Mouse (Mus musculus): ENCODE data around the gene Vwa3a.

The Vwa3a gene

DNA sequence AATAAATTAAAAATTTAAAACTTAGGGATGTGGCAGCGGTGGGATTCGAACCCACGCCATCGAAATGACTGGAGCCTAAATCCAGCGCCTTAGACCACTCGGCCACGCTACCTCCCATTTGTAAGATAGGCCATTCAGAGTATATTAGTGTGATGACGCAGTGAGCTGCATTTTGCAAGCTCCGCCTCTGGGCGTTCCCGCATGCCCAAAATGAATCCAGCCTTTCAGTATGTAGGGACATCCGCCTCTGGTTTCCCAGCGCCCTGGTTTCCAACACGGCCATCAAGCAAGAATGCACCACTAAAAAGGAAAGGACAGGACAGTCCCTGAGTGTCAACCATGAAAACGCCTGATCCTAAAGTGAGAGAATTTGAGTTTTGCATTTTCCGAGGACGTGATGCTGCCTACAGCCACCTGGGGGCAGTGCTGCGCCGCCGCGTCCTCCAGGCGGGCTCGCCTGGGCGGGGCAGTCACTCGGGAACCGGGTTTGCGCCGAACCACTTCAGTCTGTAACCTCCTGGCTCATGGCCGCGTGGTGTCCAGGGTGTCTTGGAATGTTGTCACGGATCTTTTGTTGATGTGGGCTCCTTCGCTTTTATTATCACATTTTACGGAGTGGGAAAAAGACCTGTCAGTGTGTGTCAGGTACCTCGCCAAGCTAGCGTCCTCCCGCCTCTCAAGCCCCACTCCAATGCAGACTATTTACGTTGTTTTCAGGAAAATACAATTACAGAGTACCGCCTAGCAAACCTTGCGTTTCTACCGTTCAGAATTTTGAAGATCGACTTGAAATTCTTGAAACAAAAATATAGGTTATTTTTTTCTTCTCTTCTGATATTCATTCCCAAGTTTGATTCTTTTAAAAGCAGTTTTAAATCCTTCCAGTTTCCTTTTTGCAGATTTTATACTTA lies 96.6 kb downstream of the Vwa3a start:
- peak; percentile 91 to 98 for DNase-seq (ENCODE audit: low spot score in 2 of 2)

- DNase-seq (ENCODE audit: low spot score in 2 of 2), result no peak
Measured at GRCm38 (mm10) chr7:120836361-120836760, 97.2 kb downstream of the Vwa3a start.

GRCm38 (mm10) chr7:120838436-120839160 lies 99.5 kb downstream of the Vwa3a start:
- no peak for DNase-seq (ENCODE audit: low spot score in 2 of 2)

GRCm38 (mm10) chr7:120839786-120840185 lies 100.7 kb downstream of the Vwa3a start:
- no peak for DNase-seq (ENCODE audit: low spot score in 2 of 2)

DNA sequence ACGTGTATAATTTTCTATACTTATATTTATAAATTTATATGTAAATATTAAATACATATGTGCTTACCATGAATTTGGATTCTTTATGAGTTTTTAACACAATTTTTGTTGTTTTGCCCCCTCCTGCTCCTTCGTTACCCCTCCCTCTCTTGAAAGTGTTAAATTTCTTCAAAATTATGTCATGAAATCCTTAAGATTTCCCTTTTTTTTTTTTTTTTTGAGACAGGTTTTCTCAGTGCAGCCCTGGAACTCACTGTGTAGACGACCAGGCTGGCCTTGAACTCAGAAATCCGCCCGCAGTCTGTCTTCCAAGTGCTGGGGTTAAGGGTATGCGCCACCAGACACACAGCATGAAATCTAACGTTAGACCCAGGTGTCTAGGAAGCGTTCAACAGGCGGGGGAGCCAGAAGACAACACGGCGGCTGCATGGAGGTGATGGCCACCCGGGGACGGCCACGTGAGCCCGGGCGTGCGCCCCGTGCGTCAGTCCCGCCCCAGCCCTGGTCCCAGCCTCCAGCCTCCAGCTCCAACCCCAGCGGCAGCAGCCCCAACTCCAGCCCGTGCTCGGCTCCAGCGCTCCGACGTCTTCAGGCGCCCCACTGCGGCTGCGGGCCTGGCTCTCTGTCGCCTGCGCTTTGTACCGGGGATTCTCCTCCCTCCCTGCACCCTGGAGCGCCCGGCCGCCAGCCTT lies 103.4 kb downstream of the Vwa3a start, which contains the start of gene Eef2k:
Eef2k (plus strand) TSS at position 487 of the 692 bp plus-strand sequence.
- peak; percentile 74 to 76 for DNase-seq (ENCODE audit: low spot score in 2 of 2)

DNA sequence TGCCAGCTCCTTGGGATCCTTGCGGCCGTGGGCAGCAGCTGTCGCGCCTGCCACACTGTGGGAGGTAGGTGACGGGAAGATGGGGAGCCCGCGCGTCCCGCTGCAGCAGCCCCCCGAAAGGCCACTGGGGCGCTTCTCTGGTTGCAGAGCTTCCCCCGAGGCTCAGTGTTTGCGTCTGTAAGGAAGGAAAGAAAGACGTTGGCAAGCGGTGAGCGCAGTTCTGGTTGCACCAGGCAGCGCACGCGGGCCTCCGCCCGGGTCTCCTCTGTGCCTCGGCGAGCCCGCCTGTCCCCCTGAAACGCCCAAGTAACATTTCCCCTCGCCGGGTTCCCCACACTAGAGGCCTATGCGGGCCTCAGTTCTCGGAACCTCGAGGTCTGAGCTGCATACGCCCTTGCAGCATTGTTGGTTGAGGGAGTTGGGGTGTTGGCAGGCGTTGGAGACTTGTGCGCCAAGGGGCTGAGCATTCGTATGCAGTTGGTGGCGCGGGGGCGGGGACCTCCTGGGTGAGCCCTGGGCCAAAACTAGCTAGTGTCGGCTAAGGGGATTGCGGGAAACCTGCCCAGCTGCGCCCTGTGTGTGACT lies 104.0 kb downstream of the Vwa3a start:
- peak; percentile 78 to 84 for DNase-seq (ENCODE audit: low spot score in 2 of 2)

GRCm38 (mm10) chr7:120843852-120844435 lies 104.8 kb downstream of the Vwa3a start:
- no peak for DNase-seq (ENCODE audit: low spot score in 2 of 2)

DNA sequence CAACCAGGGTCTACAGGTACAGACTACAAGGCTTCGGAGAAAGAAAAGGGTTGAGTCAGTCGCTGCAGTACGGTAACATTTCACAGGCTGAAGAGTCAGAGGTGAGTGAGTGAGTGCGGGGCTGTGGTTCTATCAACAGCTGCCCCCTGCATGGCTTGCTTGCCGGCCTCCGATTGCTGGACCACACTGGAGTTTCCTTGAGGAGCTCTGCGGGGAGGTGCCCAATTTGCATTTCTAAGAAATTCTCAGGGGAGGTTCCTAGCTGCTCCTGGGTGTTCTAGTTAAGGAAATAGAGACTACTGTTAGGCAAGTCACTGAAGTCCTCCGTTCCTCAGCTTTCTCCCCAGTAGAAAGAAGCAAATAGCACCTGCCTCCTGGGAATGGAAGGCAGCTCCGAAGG lies 105.6 kb downstream of the Vwa3a start:
- no peak for DNase-seq (ENCODE audit: low spot score in 2 of 2)

- DNase-seq (ENCODE audit: low spot score in 2 of 2), result no peak
Measured at GRCm38 (mm10) chr7:120848831-120849512, 109.9 kb downstream of the Vwa3a start.

- DNase-seq (ENCODE audit: low spot score in 2 of 2), result no peak
Measured at GRCm38 (mm10) chr7:120850165-120850564, 111.0 kb downstream of the Vwa3a start.

Data from frontal cortex, postnatal 14 days (tissue).